Mouse (Mus musculus) testis, postnatal 10 days (tissue): Measurements from ENCODE around the gene Clec2d.

ENCODE experiments used
- DNase-seq: peaks from one replicate; pipeline ENCODE4 v3.0.0; 2021; ENCODE audit warnings: low spot score

The Clec2d gene

DNA sequence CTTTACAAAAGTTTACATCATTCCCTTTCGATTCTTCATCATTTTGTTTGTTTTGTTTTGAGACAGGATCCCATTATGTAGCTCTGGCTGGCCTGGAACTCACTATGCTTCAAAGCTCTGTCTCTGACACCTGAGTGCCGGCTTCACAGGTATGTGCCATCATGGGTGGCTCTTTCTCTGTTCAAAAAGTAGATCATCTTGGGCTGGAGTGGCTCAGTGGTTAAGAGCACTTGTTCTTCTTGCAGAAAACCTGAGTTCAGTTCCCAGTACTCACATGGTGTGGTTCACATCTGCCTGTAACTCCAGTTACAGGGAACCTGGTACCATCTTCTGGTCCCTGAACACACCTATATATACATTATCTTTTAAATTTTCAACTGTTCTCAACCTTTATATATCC lies 44.7 kb downstream of the Clec2d start:
- no peak for DNase-seq

GRCm38 (mm10) chr6:129228935-129229773 lies 48.7 kb downstream of the Clec2d start:
- DNase-seq = no peak

DNA sequence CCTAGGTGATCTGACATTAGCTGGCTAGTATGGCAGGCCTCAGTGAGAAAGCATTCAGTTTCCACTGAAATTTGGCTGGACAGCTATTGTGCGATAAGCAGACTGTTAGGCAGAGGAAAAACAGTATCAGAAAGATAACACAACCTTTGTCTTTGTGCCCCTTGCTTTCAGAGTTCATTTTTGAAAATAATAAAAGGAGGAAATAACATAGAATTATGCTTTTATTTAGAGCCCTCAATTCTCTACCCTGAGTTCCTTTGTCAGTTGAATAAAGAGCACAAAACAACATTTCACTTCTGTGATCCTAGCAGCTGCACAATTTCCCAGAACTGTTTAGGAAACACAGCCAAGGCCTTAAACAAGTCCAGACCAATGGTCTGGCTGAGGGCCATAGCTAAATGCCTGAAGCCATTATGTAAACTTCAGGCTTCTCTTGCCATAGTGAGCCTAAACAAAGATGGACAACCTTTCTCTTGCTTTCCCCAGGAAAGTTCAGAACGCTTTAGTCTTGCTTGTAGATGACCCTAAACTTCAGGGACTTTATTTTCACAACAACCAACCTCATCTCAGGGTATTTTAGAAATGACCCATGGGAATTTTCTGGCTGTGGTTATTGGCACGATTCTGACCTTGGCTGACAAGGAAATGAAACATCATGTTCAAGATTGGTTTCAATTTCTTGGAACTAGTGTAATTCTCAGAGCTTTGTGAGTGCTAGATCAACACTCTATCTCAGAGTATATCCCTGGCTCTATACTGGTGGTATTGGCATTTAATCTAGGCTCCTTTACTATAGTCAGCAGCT lies 49.6 kb downstream of the Clec2d start:
- peak; percentile 50 for DNase-seq

- DNase-seq = no peak
These were observed 51.8 kb downstream of the Clec2d start for GRCm38 (mm10) chr6:129232005-129232841.

DNA sequence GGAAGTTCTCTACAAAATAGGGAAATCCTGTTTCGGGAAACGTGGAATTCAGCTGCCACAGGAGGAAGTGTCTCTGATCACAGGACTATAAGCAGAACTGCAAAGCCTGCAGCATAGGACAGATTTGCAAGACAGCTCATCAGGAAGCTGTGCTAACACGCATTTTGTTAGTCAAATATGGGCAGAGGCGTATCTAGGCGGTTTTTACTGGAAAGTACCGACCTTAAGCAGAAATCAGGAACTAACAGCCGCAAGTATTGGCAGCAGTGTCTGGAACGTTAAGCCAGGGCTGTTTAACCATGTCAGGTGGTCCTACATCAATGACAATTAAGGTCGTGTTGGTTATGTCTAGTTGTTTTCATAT lies 52.4 kb downstream of the Clec2d start:
- no peak for DNase-seq

GRCm38 (mm10) chr6:129233366-129233954 lies 53.0 kb downstream of the Clec2d start:
- no peak for DNase-seq

- no peak for DNase-seq
These were observed 53.5 kb downstream of the Clec2d start for GRCm38 (mm10) chr6:129233955-129234369.

GRCm38 (mm10) chr6:129234456-129235360 lies 54.3 kb downstream of the Clec2d start:
- DNase-seq = no peak

DNA sequence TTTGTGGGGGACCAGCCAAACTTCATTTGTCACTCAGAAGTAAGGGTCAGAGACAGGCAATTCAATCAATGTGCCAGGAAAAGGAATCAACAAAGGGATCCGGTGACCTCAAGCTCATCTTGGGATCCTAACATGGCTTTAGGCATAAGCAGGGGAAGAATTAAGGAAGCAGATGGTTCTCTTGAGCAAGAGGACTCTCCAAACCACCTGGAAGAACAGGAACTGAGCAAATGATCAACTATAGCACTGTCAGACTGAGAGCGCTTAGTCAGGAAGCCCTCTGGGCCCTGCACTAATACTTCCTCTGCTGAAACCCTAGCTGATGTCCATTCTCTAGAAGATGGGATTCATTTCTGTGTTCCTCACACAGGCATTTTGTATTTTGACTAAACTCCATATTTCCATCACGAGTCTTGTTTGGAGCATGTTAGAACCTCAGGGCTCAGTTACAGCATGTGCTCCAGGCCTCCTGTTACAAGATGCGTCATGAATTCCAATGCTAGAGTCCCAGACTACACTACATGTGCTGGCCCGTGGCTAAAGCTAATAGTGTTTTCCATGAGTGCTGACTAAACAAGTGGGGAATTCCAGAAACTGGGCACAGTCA lies 55.5 kb downstream of the Clec2d start:
- DNase-seq = no peak
